30 mouse cellular contexts compared by ENCODE assay signal in the genomic region with DNA sequence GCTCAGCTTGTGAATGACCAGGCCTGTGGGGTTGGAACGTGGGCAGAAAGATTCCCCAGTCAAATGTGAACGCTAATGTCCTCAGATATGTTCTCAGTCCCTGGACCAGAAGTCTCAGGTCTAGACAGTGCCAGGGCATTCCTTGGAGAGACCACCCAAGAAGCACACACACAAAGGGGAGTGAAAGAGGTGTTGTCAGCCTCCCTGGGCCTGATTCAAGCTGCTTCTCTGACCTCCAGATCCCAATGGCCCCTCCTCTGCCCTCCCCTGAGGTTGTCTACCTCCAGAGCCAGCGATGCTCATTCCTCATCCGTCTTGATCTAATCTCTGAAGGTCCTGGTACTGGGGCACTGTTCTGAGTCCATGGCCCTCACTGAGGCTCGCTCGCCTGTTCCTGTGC. TPM values are rescaled to one million over a fixed set of nuclear protein-coding genes. Genes with fewer than 3 reads are reported as not detected.
DNase-seq lines count a peak whose midpoint lies in the region; ATAC-seq and TF ChIP-seq lines count a peak whose summit lies in the region.
"Had no signal": no experiment of that assay in that cellular context is flagged by ENCODE, and none has a peak within 500 bp of the region (broad histone marks: within the 10 kb centered on the region; RNA-seq: fewer than 3 reads in every experiment).

No protein-coding gene starts in this region.

- H3K27ac ChIP-seq in heart, embryonic 13.5 days (replicated peaks), result peak overlapping the region; percentile 75
- no peak overlapping the region for H3K27ac ChIP-seq in midbrain, embryonic 11.5 days (ENCODE audit: low read depth, low read length)
- no peak overlapping the region for H3K27ac ChIP-seq in midbrain, embryonic 13.5 days
- H3K27ac ChIP-seq in bone marrow macrophage, adult 2 months (ENCODE audit: insufficient read depth, low read depth, low read length), result peak overlapping the region; percentile 98
- H3K27ac ChIP-seq in macrophage, result peak overlapping the region; percentile 96
- H3K27ac ChIP-seq: embryonic facial prominence, embryonic 12.5 days; hindbrain, embryonic 12.5 days; liver, embryonic 14.5 days; midbrain, embryonic 15.5 days; stomach, embryonic 15.5 days had no signal

- H3K9ac ChIP-seq in heart, embryonic 13.5 days, result no peak overlapping the region
- no peak overlapping the region for H3K9ac ChIP-seq in midbrain, embryonic 11.5 days (ENCODE audit: low read length)
- no peak overlapping the region for H3K9ac ChIP-seq in midbrain, embryonic 13.5 days (replicated peaks)
- H3K9ac ChIP-seq: embryonic facial prominence, embryonic 12.5 days; hindbrain, embryonic 12.5 days; liver, embryonic 14.5 days; midbrain, embryonic 15.5 days; stomach, embryonic 15.5 days had no signal

- 0 out of 2 replicates have a peak, but pooled peaks have one; percentile 47 for TF ChIP-seq POLR2A in bone marrow macrophage, adult 2 months (IDR thresholded peaks at IDR 0.05; ENCODE audit: borderline replicate concordance, low read depth, low read length)

- 56% methylated on average over 6 of the region's 6 CpGs for WGBS in heart, embryonic 13.5 days
- 67% methylated on average over 6 of the region's 6 CpGs for WGBS in midbrain, embryonic 11.5 days
- 60% methylated on average over 6 of the region's 6 CpGs for WGBS in midbrain, embryonic 13.5 days
- WGBS in macrophage (ENCODE audit: missing documents), result 75% methylated on average over 6 of the region's 6 CpGs

- DNase-seq in heart, postnatal 14 days, result no peak
- DNase-seq in midbrain, embryonic 11.5 days (ENCODE audit: low spot score, missing footprints), result peak; percentile 56
- DNase-seq in urinary bladder, adult 2 months (ENCODE audit: low spot score), result no peak
- DNase-seq: adrenal gland, postnatal 10 days; B cell, adult 2 months; cerebellum, adult 11-12 months; cerebellum, adult 9-11 months; embryo, embryonic 11 days; gastrocnemius, postnatal 25 days; heart, postnatal 10 days; kidney, adult 9 months; kidney, postnatal 10 days; layer of hippocampus, adult 9-11 months; lung, adult 2 months; right cerebral cortex, postnatal 25 days; thymus, adult 18-20 months; thymus, postnatal 36 days had no signal

- H3K79me2 ChIP-seq in macrophage (ENCODE audit: inconsistent target), result peaks cover 16% of the 10 kb centered on the region; the same call in 1 of the 2 replicates

- ATAC-seq in heart, embryonic 13.5 days (ENCODE audit: extremely low read depth, insufficient number of reproducible peaks, low FRiP score, low TSS enrichment), result no peak
- ATAC-seq in midbrain, embryonic 11.5 days (ENCODE audit: low FRiP score), result no peak
- no peak for ATAC-seq in midbrain, embryonic 13.5 days
- ATAC-seq: forebrain, embryonic 14.5 days; intestine, embryonic 16.5 days; midbrain, embryonic 15.5 days had no signal

- H3K27me3 ChIP-seq in heart, embryonic 13.5 days (replicated peaks), result peaks cover 51% of the 10 kb centered on the region
- H3K27me3 ChIP-seq in midbrain, embryonic 11.5 days (ENCODE audit: control insufficient read depth, insufficient read depth, low read length), result no peaks in the 10 kb centered on the region
- H3K27me3 ChIP-seq in midbrain, embryonic 13.5 days, result no peaks in the 10 kb centered on the region; the same call in 1 of the 2 replicates
- H3K27me3 ChIP-seq: embryonic facial prominence, embryonic 12.5 days; hindbrain, embryonic 12.5 days; midbrain, embryonic 15.5 days; stomach, embryonic 15.5 days had no signal

- H3K4me3 ChIP-seq in heart, embryonic 13.5 days, result no peak overlapping the region
- H3K4me3 ChIP-seq in midbrain, embryonic 11.5 days (ENCODE audit: low read depth, low read length), result no peak overlapping the region
- no peak overlapping the region for H3K4me3 ChIP-seq in midbrain, embryonic 13.5 days (replicated peaks)
- no peak overlapping the region for H3K4me3 ChIP-seq in bone marrow macrophage, adult 2 months (ENCODE audit: insufficient read depth, low read length)
- no peak overlapping the region for H3K4me3 ChIP-seq in macrophage (ENCODE audit: inconsistent target)
- H3K4me3 ChIP-seq: embryonic facial prominence, embryonic 12.5 days; hindbrain, embryonic 12.5 days; midbrain, embryonic 15.5 days; stomach, embryonic 15.5 days had no signal

- intact Hi-C loops in heart, postnatal 14 days (cut with DNase I), result no loop called here

- H3K9me3 ChIP-seq in heart, embryonic 13.5 days, result no peaks in the 10 kb centered on the region
- H3K9me3 ChIP-seq in midbrain, embryonic 11.5 days (ENCODE audit: control insufficient read depth, low read length), result no peaks in the 10 kb centered on the region
- no peaks in the 10 kb centered on the region for H3K9me3 ChIP-seq in midbrain, embryonic 13.5 days
- H3K9me3 ChIP-seq: embryonic facial prominence, embryonic 12.5 days; G1E; hindbrain, embryonic 12.5 days; midbrain, embryonic 15.5 days; stomach, embryonic 15.5 days had no signal

- H3K4me1 ChIP-seq in heart, embryonic 13.5 days, result peaks cover 26% of the 10 kb centered on the region
- H3K4me1 ChIP-seq in midbrain, embryonic 11.5 days (ENCODE audit: control insufficient read depth, insufficient read depth, low read length), result peaks cover 2% of the 10 kb centered on the region; the same call in 1 of the 2 replicates
- H3K4me1 ChIP-seq in midbrain, embryonic 13.5 days (replicated peaks), result peaks cover 4% of the 10 kb centered on the region
- peaks cover 62% of the 10 kb centered on the region for H3K4me1 ChIP-seq in bone marrow macrophage, adult 2 months (ENCODE audit: control insufficient read depth, insufficient read depth, low read length)

- TF ChIP-seq CTCF in bone marrow macrophage, adult 2 months (IDR thresholded peaks at IDR 0.05; ENCODE audit: low read depth, low read length), result no peak

- H3K4me2 ChIP-seq in heart, embryonic 13.5 days, result no peak overlapping the region; the same call in 1 of the 2 replicates
- H3K4me2 ChIP-seq in midbrain, embryonic 11.5 days, result no peak overlapping the region
- no peak overlapping the region for H3K4me2 ChIP-seq in midbrain, embryonic 13.5 days (replicated peaks)
- H3K4me2 ChIP-seq: embryonic facial prominence, embryonic 12.5 days; heart, embryonic 11.5 days; hindbrain, embryonic 12.5 days; midbrain, embryonic 15.5 days; stomach, embryonic 15.5 days had no signal

- no peaks in the 10 kb centered on the region for H3K36me3 ChIP-seq in heart, embryonic 13.5 days
- no peaks in the 10 kb centered on the region for H3K36me3 ChIP-seq in midbrain, embryonic 11.5 days (ENCODE audit: control insufficient read depth, insufficient read depth, low read length)
- H3K36me3 ChIP-seq in midbrain, embryonic 13.5 days, result no peaks in the 10 kb centered on the region
- H3K36me3 ChIP-seq in macrophage (ENCODE audit: inconsistent target), result no peaks in the 10 kb centered on the region
- H3K36me3 ChIP-seq: embryonic facial prominence, embryonic 12.5 days; G1E; hindbrain, embryonic 12.5 days; midbrain, embryonic 15.5 days; stomach, embryonic 15.5 days had no signal

RNA-seq across cellular contexts. Expression of a gene that starts 9.6 kb away (rescaled TPM):
- 6.9 and 7.1 TPM in 2 replicates for polyA plus RNA-seq in heart, embryonic 13.5 days (2015; fragmentation: Nextera tagmentation; extraction: Ambion mirVana)
- total RNA-seq in heart, postnatal 14 days (2021), result 1 to 10 TPM; 3.9 to 4.9 TPM
- polyA plus RNA-seq in midbrain, embryonic 11.5 days (2014; fragmentation: Nextera tagmentation; extraction: Ambion mirVana), result 6.6 and 6.8 TPM in 2 replicates
- polyA plus RNA-seq in midbrain, embryonic 13.5 days (2015; fragmentation: Nextera tagmentation; extraction: Ambion mirVana), result 4.7 and 6.2 TPM in 2 replicates
- 18.8 and 21.2 TPM in 2 replicates for polyA plus RNA-seq in bone marrow macrophage, adult 2 months (2012; ENCODE audit: insufficient read depth, insufficient read length, missing spikeins)
- 100 to 1,000 TPM in 5 of 26 experiments, 10 to 100 TPM in 18, 1 to 10 TPM in 3; 5.5 to 136 (median 38.4) TPM for total RNA-seq in macrophage (2018; cell fraction: chromatin; rRNA removed)
- total RNA-seq in macrophage (2018; cell fraction: cytosol; rRNA removed), result 10 to 100 TPM in 9 of 26 experiments, 1 to 10 TPM in 17; 1.6 to 18.5 (median 5.9) TPM
- 10 to 100 TPM in 22 of 26 experiments, 1 to 10 TPM in 4; 4.2 to 87.4 (median 28.4) TPM for total RNA-seq in macrophage (2018; cell fraction: nucleus; rRNA removed)
- polyA plus RNA-seq in macrophage (2018), result 6.0 to 8.2 TPM (median 7.6 TPM) in 3 replicates
- 20.2 and 20.7 TPM in 2 replicates for polyA plus RNA-seq in urinary bladder, adult 2 months (2012; rRNA removed)

RNA-seq across cellular contexts. Expression of a gene that starts 10.3 kb away (rescaled TPM):
- 7.6 and 9.3 TPM in 2 replicates for polyA plus RNA-seq in heart, embryonic 13.5 days (2015; fragmentation: Nextera tagmentation; extraction: Ambion mirVana)
- total RNA-seq in heart, postnatal 14 days (2021), result 1 to 10 TPM; 3.7 to 4.3 TPM
- polyA plus RNA-seq in midbrain, embryonic 11.5 days (2014; fragmentation: Nextera tagmentation; extraction: Ambion mirVana), result 4.0 and 5.2 TPM in 2 replicates
- polyA plus RNA-seq in midbrain, embryonic 13.5 days (2015; fragmentation: Nextera tagmentation; extraction: Ambion mirVana), result 3.1 and 4.1 TPM in 2 replicates
- polyA plus RNA-seq in bone marrow macrophage, adult 2 months (2012; ENCODE audit: insufficient read depth, insufficient read length, missing spikeins), result 69.9 and 72.0 TPM in 2 replicates
- total RNA-seq in macrophage (2018; cell fraction: chromatin; rRNA removed), result 10 to 100 TPM in 22 of 26 experiments, 1 to 10 TPM in 4; 3.0 to 75.5 (median 33.8) TPM
- 100 to 1,000 TPM in 5 of 26 experiments, 10 to 100 TPM in 21; 39.1 to 112 (median 71.5) TPM for total RNA-seq in macrophage (2018; cell fraction: cytosol; rRNA removed)
- 100 to 1,000 TPM in 3 of 26 experiments, 10 to 100 TPM in 23; 15.4 to 138 (median 60.7) TPM for total RNA-seq in macrophage (2018; cell fraction: nucleus; rRNA removed)
- polyA plus RNA-seq in macrophage (2018), result 30.0 to 70.8 TPM (median 64.9 TPM) in 3 replicates
- polyA plus RNA-seq in urinary bladder, adult 2 months (2012; rRNA removed), result 18.3 and 20.8 TPM in 2 replicates

RNA-seq across cellular contexts. Expression of a gene that starts 10.8 kb away (rescaled TPM):
- 120 and 123 TPM in 2 replicates for polyA plus RNA-seq in heart, embryonic 13.5 days (2015; fragmentation: Nextera tagmentation; extraction: Ambion mirVana)
- total RNA-seq in heart, postnatal 14 days (2021), result 10 to 100 TPM; 82.7 to 85.5 TPM
- polyA plus RNA-seq in midbrain, embryonic 11.5 days (2014; fragmentation: Nextera tagmentation; extraction: Ambion mirVana), result 109 and 111 TPM in 2 replicates
- polyA plus RNA-seq in midbrain, embryonic 13.5 days (2015; fragmentation: Nextera tagmentation; extraction: Ambion mirVana), result 160 and 165 TPM in 2 replicates
- polyA plus RNA-seq in bone marrow macrophage, adult 2 months (2012; ENCODE audit: insufficient read depth, insufficient read length, missing spikeins), result 354 and 391 TPM in 2 replicates
- total RNA-seq in macrophage (2018; cell fraction: chromatin; rRNA removed), result 100 to 1,000 TPM; 162 to 586 (median 393) TPM
- total RNA-seq in macrophage (2018; cell fraction: cytosol; rRNA removed), result 100 to 1,000 TPM; 226 to 433 (median 334) TPM
- total RNA-seq in macrophage (2018; cell fraction: nucleus; rRNA removed), result 100 to 1,000 TPM; 176 to 503 (median 306) TPM
- 192 to 272 TPM (median 246 TPM) in 3 replicates for polyA plus RNA-seq in macrophage (2018)
- 189 and 247 TPM in 2 replicates for polyA plus RNA-seq in urinary bladder, adult 2 months (2012; rRNA removed)

RNA-seq across cellular contexts. Expression of a gene that starts 11.5 kb away (rescaled TPM):
- polyA plus RNA-seq in heart, embryonic 13.5 days (2015; fragmentation: Nextera tagmentation; extraction: Ambion mirVana), result 80.2 and 94.2 TPM in 2 replicates
- 10 to 100 TPM; 30.2 to 34.6 TPM for total RNA-seq in heart, postnatal 14 days (2021)
- polyA plus RNA-seq in midbrain, embryonic 11.5 days (2014; fragmentation: Nextera tagmentation; extraction: Ambion mirVana), result 28.2 and 30.0 TPM in 2 replicates
- polyA plus RNA-seq in midbrain, embryonic 13.5 days (2015; fragmentation: Nextera tagmentation; extraction: Ambion mirVana), result 62.4 and 65.3 TPM in 2 replicates
- 90.8 and 108 TPM in 2 replicates for polyA plus RNA-seq in bone marrow macrophage, adult 2 months (2012; ENCODE audit: insufficient read depth, insufficient read length, missing spikeins)
- 100 to 1,000 TPM in 18 of 26 experiments, 10 to 100 TPM in 8; 53.1 to 213 (median 134) TPM for total RNA-seq in macrophage (2018; cell fraction: chromatin; rRNA removed)
- total RNA-seq in macrophage (2018; cell fraction: cytosol; rRNA removed), result 10 to 100 TPM; 34.2 to 68.0 (median 50.8) TPM
- 100 to 1,000 TPM in 16 of 26 experiments, 10 to 100 TPM in 10; 48.6 to 222 (median 110) TPM for total RNA-seq in macrophage (2018; cell fraction: nucleus; rRNA removed)
- 33.7 to 84.6 TPM (median 58.6 TPM) in 3 replicates for polyA plus RNA-seq in macrophage (2018)
- 46.4 and 67.3 TPM in 2 replicates for polyA plus RNA-seq in urinary bladder, adult 2 months (2012; rRNA removed)

RNA-seq across cellular contexts. Expression of a gene that starts 14.1 kb away (rescaled TPM):
- polyA plus RNA-seq in heart, embryonic 13.5 days (2015; fragmentation: Nextera tagmentation; extraction: Ambion mirVana), result 0.41 and 0.62 TPM in 2 replicates
- under 1 TPM; 0.57 to 0.61 TPM for total RNA-seq in heart, postnatal 14 days (2021)
- 0.43 and 0.68 TPM in 2 replicates for polyA plus RNA-seq in midbrain, embryonic 11.5 days (2014; fragmentation: Nextera tagmentation; extraction: Ambion mirVana)
- polyA plus RNA-seq in midbrain, embryonic 13.5 days (2015; fragmentation: Nextera tagmentation; extraction: Ambion mirVana), result 0.75 and 1.00 TPM in 2 replicates
- polyA plus RNA-seq in bone marrow macrophage, adult 2 months (2012; ENCODE audit: insufficient read depth, insufficient read length, missing spikeins), result 0.83 and 1.6 TPM in 2 replicates
- total RNA-seq in macrophage (2018; cell fraction: chromatin; rRNA removed), result 10 to 100 TPM in 20 of 26 experiments, 1 to 10 TPM in 6; 5.4 to 16.1 (median 12.2) TPM
- under 1 TPM; 0.04 to 0.55 (median 0.16) TPM for total RNA-seq in macrophage (2018; cell fraction: cytosol; rRNA removed)
- total RNA-seq in macrophage (2018; cell fraction: nucleus; rRNA removed), result 10 to 100 TPM in 1 of 26 experiments, 1 to 10 TPM in 25; 1.8 to 11.4 (median 6.1) TPM
- polyA plus RNA-seq in macrophage (2018), result 0.23 to 0.54 TPM (median 0.51 TPM) in 3 replicates
- 3.4 and 4.9 TPM in 2 replicates for polyA plus RNA-seq in urinary bladder, adult 2 months (2012; rRNA removed)

Comparison
In these comparisons a context has a peak if more than half of its experiments do, and no peak if none do; other contexts are left out.
1. H3K27ac ChIP-seq: peak in heart, embryonic 13.5 days (single experiment), bone marrow macrophage, adult 2 months (single experiment) and macrophage (single experiment); none in midbrain, embryonic 11.5 days (single experiment) and midbrain, embryonic 13.5 days (single experiment).